Mouse (Mus musculus) C2C12 (cell line): Measurements from ENCODE around the gene Emilin3.

Source experiments
- CTCF ChIP-seq: IDR thresholded peaks from one replicate; pipeline ENCODE4 v1.5.1; 2011; ENCODE audit not compliant: control insufficient read depth, insufficient read depth, insufficient read length
- MAX ChIP-seq: IDR thresholded peaks from one replicate; pipeline ENCODE4 v1.6.1; 2011; ENCODE audit warnings: mild to moderate bottlenecking, control low read depth
- MYOG ChIP-seq: IDR thresholded peaks from one replicate; pipeline ENCODE4 v1.6.1; 2011; ENCODE audit not compliant: control insufficient read depth, insufficient read length; ENCODE audit errors: extremely low read depth

DNA sequence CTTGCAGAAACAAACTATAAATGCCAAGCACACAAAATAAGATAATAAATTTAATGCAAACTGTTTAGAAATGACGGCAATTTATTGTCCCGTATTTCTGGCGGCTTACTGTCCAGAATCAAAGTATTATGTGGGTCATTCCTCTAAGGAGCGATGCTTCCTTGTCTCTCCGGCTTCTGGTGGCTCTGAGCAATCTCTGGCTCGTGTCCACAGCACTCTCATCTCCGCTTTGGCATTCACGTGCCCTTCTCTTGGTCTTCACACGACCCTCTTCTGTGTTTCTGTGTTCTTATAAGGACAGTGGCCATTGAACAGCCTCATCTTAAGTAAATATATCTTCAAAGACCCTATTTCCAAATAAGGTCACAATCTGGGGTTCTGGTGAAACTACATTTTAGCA lies 2.5 kb upstream of the Emilin3 start:
- TF ChIP-seq CTCF (no peak), MYOG (no peak), MAX (no peak)
